Mouse (Mus musculus) cerebellum, postnatal 14 days (tissue): ENCODE measurements at regions not wholly inside any gene's neighbourhood (a gene's known extent, or its start where the extent isn't known, plus 50 kb on each side); places are given as distances from the start of the nearest gene placed in this dataset.

ENCODE experiments used
- DNase-seq, 2 experiments: peaks; one replicate each; pipeline ENCODE4 v3.0.0; 2021; ENCODE audit warnings: mixed read lengths in 2 of 2

GRCm38 (mm10) chr3:104295015-104295719, 75.0 kb upstream of the Magi3 start:
- no peak for DNase-seq

- no peak for DNase-seq
Observed at GRCm38 (mm10) chr3:104293869-104294268, 73.7 kb upstream of the Magi3 start.

GRCm38 (mm10) chr3:104288970-104289680, 69.0 kb upstream of the Magi3 start:
- no peak for DNase-seq

- no peak for DNase-seq
Observed at GRCm38 (mm10) chr3:104287900-104288299, 67.7 kb upstream of the Magi3 start.

GRCm38 (mm10) chr3:104284961-104285360, 64.8 kb upstream of the Magi3 start:
- no peak for DNase-seq

GRCm38 (mm10) chr3:104283855-104284254, 63.7 kb upstream of the Magi3 start:
- DNase-seq, result no peak

GRCm38 (mm10) chr3:104279505-104279904, 59.3 kb upstream of the Magi3 start:
- DNase-seq, result no peak

- DNase-seq, result no peak
Observed at GRCm38 (mm10) chr3:104274718-104275302, 54.6 kb upstream of the Magi3 start.

- DNase-seq, result no peak
Observed at GRCm38 (mm10) chr3:104274084-104274483, 53.9 kb upstream of the Magi3 start.
